Mouse (Mus musculus) heart, embryonic 16.5 days (tissue): ENCODE data around the gene Cfap73. TPM values are rescaled to one million over a fixed set of nuclear protein-coding genes. Genes with fewer than 3 reads are reported as not detected.

ENCODE experiments used
- ATAC-seq: fragments of 200-750 bp; cut with Nextera tagmentation; replicated peaks from 2 replicates; pipeline ENCODE4 v1.8.0; 2017; ENCODE audit warnings: moderate number of reproducible peaks; ENCODE audit not compliant: insufficient read depth, low FRiP score; ENCODE audit errors: extremely low read depth
- H3K27ac ChIP-seq: fragments of 300-500 bp; sonication (generic); 2 replicates; pipeline ENCODE4 v1.5.1; 2014; ENCODE audit warnings: mild to moderate bottlenecking, low read length, control low read depth, moderate library complexity
- H3K27me3 ChIP-seq: fragments of 300-500 bp; sonication (generic); 2 replicates; pipeline ENCODE4 v1.6.1; 2014; ENCODE audit warnings: low read length, mixed read lengths; ENCODE audit not compliant: control insufficient read depth, insufficient read depth
- H3K36me3 ChIP-seq: fragments of 300-500 bp; sonication (generic); 2 replicates; pipeline ENCODE4 v1.6.1; 2014; ENCODE audit not compliant: control insufficient read depth, insufficient read depth
- H3K4me1 ChIP-seq: fragments of 300-500 bp; sonication (generic); 2 replicates; pipeline ENCODE4 v1.6.1; 2014; ENCODE audit warnings: low read length, mixed read lengths; ENCODE audit not compliant: control insufficient read depth, insufficient read depth
- H3K4me2 ChIP-seq: fragments of 300-500 bp; sonication (generic); 2 replicates; pipeline ENCODE4 v1.6.1; 2014; ENCODE audit warnings: low read depth, mild to moderate bottlenecking, control low read depth, low read length
- H3K4me3 ChIP-seq: fragments of 300-500 bp; sonication (generic); 2 replicates; pipeline ENCODE4 v1.5.1; 2014; ENCODE audit warnings: mild to moderate bottlenecking, control low read depth, low read length
- H3K9ac ChIP-seq: fragments of 300-500 bp; sonication (generic); 2 replicates; pipeline ENCODE4 v1.6.1; 2014; ENCODE audit warnings: low read length, control low read depth
- H3K9me3 ChIP-seq: fragments of 300-500 bp; sonication (generic); replicated peaks from 2 replicates; pipeline ENCODE4 v1.6.1; 2016; ENCODE audit warnings: low read length; ENCODE audit not compliant: control insufficient read depth
- WGBS: fragments of 180-500 bp; shearing (Covaris S2); extraction: QIAGEN DNeasy Blood & Tissue Kit; methylation state at CpG from one replicate; pipeline ENCODE4 v1.1.7; 2014; 5-methylcytosine and 5-hydroxymethylcytosine counted together
- polyA plus RNA-seq: library from polyadenylated mRNA; unstranded; fragments of >200 nt; fragmentation: Nextera tagmentation; extraction: Ambion mirVana; gene quantifications from 2 replicates; pipeline ENCODE4 v1.2.1, GENCODE M21; 2015

Cfap73 gene
- polyA plus RNA-seq, 1 experiment from 2014 or later: not detected

DNA sequence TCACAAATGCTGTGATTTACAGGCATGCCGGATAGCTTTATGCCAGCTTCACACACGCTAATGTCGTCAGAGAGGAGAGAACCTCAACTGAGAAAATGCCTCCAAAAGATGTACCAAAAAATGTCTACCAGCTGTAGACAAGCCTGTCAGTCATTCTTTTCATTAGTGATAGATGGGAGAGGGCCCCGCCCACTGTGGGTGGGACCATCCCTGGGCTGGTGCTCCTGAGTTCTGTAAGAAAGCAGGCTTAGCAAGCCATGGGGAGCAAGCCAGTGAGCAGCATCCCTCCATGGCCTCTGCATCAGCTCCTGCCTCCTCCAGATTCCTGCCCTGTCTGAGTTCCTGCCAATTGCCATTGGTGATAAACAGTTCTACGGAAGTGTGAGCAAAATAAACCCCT, 1.6 kb upstream of the Cfap73 start:
- Histone ChIP-seq H3K27ac (no peak overlapping the region), H3K9me3 (peaks cover 8% of the 10 kb centered on the region), H3K4me1 (peaks cover 2% of the 10 kb centered on the region; the same call in 1 of the 2 replicates), H3K9ac (no peak overlapping the region), H3K27me3 (no peaks in the 10 kb centered on the region; the same call in 1 of the 2 replicates), H3K36me3 (no peaks in the 10 kb centered on the region), H3K4me2 (no peak overlapping the region), H3K4me3 (no peak overlapping the region)
- ATAC-seq: no peak
- WGBS: 80% methylated on average over 5 of the region's 5 CpGs

DNA sequence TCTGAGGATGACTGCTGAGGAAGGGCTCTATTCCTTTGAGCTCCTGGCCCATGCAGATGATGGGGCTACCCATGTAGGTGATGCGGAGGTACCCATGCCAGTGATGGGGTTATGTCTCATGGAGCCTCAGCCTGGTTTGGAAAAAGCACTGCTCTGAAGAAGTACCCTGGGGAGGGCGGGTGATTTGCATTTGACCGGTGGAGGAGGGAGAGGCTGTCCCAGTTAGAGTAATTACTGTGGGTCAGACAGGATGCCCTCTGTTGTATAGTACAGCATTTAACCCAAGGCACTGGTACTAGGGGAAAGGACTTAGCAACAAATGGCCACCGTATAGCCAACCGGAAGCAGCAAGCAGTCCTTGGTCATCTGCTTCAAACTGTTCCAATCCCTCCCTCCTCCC, 825 bp upstream of the Cfap73 start:
- Histone ChIP-seq H3K4me3 (no peak overlapping the region), H3K9me3 (peaks cover 8% of the 10 kb centered on the region), H3K27ac (no peak overlapping the region), H3K9ac (no peak overlapping the region), H3K36me3 (no peaks in the 10 kb centered on the region), H3K27me3 (peaks cover 3% of the 10 kb centered on the region; the same call in 1 of the 2 replicates), H3K4me2 (no peak overlapping the region), H3K4me1 (peaks cover 2% of the 10 kb centered on the region; the same call in 1 of the 2 replicates)
- ATAC-seq: no peak
- WGBS: 40% methylated on average over 5 of the region's 5 CpGs

DNA sequence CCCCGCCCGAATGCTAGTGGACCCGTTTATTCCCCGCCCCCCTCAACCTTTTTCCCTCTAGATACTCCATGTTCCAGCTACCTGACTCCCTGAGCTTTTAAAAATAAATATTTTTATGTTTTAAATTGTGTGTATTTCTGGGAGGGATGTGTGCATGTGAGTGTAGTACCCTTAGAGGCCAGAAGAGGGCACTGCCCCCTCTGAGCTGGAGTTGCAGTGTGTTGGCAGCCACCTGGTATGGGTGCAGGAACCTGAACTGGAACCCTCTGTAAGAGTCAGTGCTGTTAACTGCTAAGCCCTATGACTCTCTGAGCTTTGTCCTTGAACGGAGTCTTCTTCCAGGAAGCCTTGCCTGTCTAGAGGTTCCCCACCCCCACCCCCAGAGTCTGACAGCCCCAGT, 2.1 kb downstream of the Cfap73 start:
- Histone ChIP-seq H3K9ac (no peak overlapping the region), H3K4me2 (no peak overlapping the region), H3K27ac (no peak overlapping the region), H3K4me1 (peaks cover 8% of the 10 kb centered on the region), H3K36me3 (peaks cover 6% of the 10 kb centered on the region; the same call in 1 of the 2 replicates), H3K27me3 (peaks cover 5% of the 10 kb centered on the region; the same call in 1 of the 2 replicates), H3K4me3 (no peak overlapping the region), H3K9me3 (peaks cover 8% of the 10 kb centered on the region)
- 93% methylated on average over 5 of the region's 5 CpGs for WGBS
- no peak for ATAC-seq

DNA sequence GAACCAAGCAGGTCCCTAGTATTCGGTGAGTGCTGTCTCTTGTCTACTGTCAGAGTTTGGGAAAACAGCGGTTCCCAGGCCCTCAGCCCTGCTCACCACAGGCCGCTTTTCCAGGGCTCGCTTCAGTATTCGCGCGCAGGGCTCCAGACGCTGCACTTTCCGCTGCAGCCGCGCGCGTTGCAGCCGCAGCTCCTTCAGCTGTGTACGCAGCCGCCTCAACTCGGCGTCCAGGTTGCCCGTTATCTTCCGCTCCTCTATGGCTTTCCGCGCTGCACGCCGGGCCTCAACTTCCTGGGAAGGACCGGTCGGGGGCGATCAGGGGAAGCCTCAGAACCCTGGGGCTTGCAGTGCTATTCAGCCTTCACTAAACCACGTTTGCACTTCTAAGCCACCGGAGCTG, 2.9 kb downstream of the Cfap73 start:
- peaks cover 8% of the 10 kb centered on the region for H3K4me1 ChIP-seq

DNA sequence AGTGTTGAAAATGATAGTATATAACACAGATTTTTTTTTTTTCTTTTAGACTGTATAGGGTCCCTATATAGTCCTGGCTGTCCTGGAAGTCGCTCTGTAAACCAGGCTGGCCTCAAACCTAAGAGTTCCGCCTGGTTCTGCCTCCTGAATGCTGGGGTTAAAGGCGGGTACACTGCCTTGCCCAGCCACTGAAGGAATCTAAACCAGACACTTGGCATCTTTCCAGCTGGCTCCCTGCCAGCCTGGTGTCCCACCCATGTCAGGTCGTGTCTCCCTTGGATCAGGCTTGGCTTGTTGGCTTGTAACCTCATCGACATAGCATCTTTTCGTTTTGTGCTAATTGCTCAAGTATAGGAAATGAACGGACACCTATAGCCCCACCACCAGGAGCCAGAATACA, 5.4 kb downstream of the Cfap73 start:
- peaks cover 18% of the 10 kb centered on the region for H3K36me3 ChIP-seq
- 0 out of 2 replicates have a peak, but pooled peaks have one; percentile 25 for ATAC-seq
- no peak overlapping the region for H3K4me2 ChIP-seq
- 48% methylated on average over 7 of the region's 7 CpGs for WGBS
- H3K27me3 ChIP-seq: peaks cover 5% of the 10 kb centered on the region; the same call in 1 of the 2 replicates
- no peak overlapping the region for H3K9ac ChIP-seq
- H3K4me3 ChIP-seq: no peak overlapping the region
- peaks cover 5% of the 10 kb centered on the region for H3K9me3 ChIP-seq
- H3K4me1 ChIP-seq: peaks cover 6% of the 10 kb centered on the region; the same call in 1 of the 2 replicates
- H3K27ac ChIP-seq: no peak overlapping the region

More for the DNA sequence above, 2.9 kb downstream of the Cfap73 start:
- Histone ChIP-seq H3K9me3 (peaks cover 8% of the 10 kb centered on the region), H3K27ac (no peak overlapping the region), H3K9ac (peak overlapping the region; percentile 37; the same call in 1 of the 2 replicates), H3K4me3 (peak overlapping the region; percentile 33), H3K27me3 (peaks cover 5% of the 10 kb centered on the region; the same call in 1 of the 2 replicates), H3K4me2 (peak overlapping the region; percentile 60), H3K36me3 (peaks cover 8% of the 10 kb centered on the region)
- ATAC-seq: no peak
- 6% methylated on average over 29 of the region's 29 CpGs for WGBS

DNA sequence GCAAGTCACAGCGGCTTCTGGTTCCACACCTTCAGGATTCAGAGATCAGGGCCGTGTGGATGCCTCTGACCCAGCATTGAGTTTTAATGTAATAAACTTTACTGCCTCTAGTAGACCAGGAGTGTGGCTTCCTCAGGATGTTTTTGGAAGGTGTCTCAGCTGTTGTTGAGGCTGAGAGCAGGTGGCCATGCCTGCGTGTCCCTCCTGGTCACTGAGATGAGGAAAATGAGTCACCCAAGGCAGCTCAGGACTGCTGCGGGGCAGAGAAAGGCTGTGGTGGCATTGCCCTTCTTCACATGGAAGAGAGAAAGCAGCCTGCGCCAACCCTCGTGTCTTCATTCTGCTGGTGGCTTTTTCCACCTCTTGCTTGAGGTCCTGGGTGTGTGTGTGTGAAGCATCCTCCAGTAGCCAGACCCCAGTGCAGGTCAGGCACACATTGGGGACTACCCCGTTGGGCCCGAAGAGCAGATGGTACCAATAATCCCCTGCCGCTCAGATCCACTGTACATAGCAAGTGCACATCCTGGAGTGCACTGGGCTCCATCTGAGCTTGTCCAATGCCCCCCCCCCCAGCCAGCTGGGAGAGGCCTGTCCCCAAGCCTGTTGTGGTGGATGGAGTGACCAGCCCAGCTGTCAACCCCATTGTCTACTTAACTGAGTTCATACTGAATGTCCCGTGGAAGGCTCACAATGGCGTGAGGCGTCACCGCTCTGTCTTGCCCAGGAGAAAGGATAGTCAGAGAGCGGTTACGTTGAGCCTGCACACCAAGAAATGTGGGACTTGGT, 6.3 kb downstream of the Cfap73 start:
- no peak overlapping the region for H3K27ac ChIP-seq
- WGBS: 89% methylated on average over 15 of the region's 15 CpGs

DNA sequence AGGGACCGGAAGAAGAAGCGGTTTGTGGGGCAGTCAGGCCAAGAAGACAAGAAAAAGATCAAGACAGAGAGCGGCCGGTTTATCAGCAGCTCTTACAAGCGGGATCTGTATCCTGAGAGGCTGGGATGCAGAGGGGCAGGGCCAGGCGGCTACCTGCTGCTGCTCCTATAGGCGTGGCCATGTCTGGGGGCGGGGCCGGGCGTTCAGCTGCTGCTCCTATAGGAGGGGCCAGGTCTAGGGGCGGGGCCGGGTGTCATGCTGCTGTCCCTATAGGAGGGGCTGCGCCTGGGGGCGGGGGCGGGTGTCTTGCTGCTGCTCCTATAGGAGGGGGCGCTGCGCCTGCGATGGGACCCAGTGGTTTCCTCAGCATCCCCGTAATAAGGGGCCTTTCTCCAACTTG, 7.6 kb downstream of the Cfap73 start:
- WGBS: 48% methylated on average over 19 of the region's 19 CpGs
- Histone ChIP-seq H3K4me2 (no peak overlapping the region), H3K36me3 (peaks cover 27% of the 10 kb centered on the region), H3K4me1 (peaks cover 12% of the 10 kb centered on the region), H3K27ac (no peak overlapping the region), H3K4me3 (no peak overlapping the region), H3K9ac (no peak overlapping the region), H3K9me3 (no peaks in the 10 kb centered on the region), H3K27me3 (peaks cover 5% of the 10 kb centered on the region; the same call in 1 of the 2 replicates)
- no peak for ATAC-seq

More for the DNA sequence above, 6.3 kb downstream of the Cfap73 start:
- ATAC-seq: no peak
- Histone ChIP-seq H3K36me3 (peaks cover 23% of the 10 kb centered on the region), H3K9ac (no peak overlapping the region), H3K4me2 (no peak overlapping the region), H3K27me3 (peaks cover 5% of the 10 kb centered on the region; the same call in 1 of the 2 replicates), H3K4me1 (peaks cover 6% of the 10 kb centered on the region), H3K4me3 (no peak overlapping the region), H3K9me3 (peaks cover 5% of the 10 kb centered on the region)

DNA sequence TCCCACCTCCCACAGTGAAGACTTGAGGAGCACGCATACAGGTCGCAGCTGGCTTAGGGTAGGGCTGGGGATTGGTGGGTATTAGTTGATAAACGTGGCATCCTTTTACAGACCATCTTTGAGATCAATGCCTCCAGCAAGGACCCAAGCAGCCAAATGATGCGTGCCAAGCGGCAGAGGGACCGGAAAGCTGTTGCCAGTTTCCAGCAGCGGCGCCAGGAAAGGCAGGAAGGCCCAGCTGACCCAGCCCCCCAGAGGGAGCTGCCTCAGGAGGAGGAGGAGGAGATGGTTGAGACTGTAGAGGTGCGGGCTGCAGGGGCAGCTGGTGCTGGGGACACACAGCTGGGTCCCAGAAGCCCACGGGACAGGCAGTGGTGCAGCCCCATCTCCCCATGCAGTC, 9.6 kb downstream of the Cfap73 start:
- Histone ChIP-seq H3K27me3 (0 out of 2 replicates have a peak, but pooled peaks cover 2% of the 10 kb centered on the region), H3K27ac (no peak overlapping the region)
- WGBS: 91% methylated on average over 10 of the region's 10 CpGs

DNA sequence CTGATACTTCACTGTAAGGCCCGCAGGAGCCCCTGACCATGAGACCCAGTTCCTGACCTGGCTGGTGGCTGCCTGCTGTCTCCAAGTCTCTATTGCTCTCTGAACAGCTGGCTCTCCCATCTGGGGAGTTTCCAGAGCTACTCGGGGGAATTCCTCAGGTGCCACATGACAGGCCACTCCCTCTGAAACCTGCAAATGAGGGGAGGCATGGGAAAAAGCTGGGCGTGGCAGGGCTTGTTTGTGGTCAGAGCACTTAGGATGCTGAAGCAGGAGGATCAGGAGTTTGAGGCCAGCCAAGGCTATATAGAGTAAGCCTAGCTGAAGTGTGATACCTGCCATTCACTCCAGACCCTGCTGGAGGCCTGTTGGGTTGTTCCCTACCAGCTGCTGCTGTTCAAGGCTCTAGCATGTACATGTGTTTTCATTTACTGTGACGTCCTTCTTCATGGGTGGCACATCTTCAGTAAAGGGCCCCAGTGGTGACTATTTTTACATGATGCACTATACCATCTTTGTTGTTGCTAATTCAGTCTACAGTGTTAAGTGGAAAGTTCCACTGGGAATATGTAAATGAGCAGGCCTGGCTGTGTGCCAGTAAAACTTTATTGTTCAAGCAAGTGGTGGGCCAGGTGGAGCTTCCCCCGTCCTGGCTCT, 11.7 kb downstream of the Cfap73 start:
- Histone ChIP-seq H3K4me1 (peaks cover 6% of the 10 kb centered on the region), H3K27ac (no peak overlapping the region), H3K9ac (no peak overlapping the region), H3K36me3 (peaks cover 57% of the 10 kb centered on the region), H3K27me3 (no peaks in the 10 kb centered on the region), H3K4me2 (no peak overlapping the region), H3K4me3 (no peak overlapping the region), H3K9me3 (no peaks in the 10 kb centered on the region)
- ATAC-seq: no peak
- WGBS: 65% methylated on average over 5 of the region's 5 CpGs

More for the DNA sequence above, 9.6 kb downstream of the Cfap73 start:
- H3K9ac ChIP-seq: no peak overlapping the region
- H3K4me3 ChIP-seq: no peak overlapping the region
- H3K9me3 ChIP-seq: no peaks in the 10 kb centered on the region
- no peak for ATAC-seq
- H3K4me1 ChIP-seq: peaks cover 12% of the 10 kb centered on the region
- H3K4me2 ChIP-seq: no peak overlapping the region
- peaks cover 41% of the 10 kb centered on the region for H3K36me3 ChIP-seq
